ENCODE assay signal across 7 mouse cellular contexts in genomic region chr16:28928466-28928814, GRCm38 (mm10). TPM values are rescaled to one million over a fixed set of nuclear protein-coding genes. Genes with fewer than 3 reads are reported as not detected.
A peak's percentile ranks its signal among the peaks of the same experiment; 100 is the strongest.
DNase-seq lines count a peak whose midpoint lies in the region; ATAC-seq and TF ChIP-seq lines count a peak whose summit lies in the region.

No protein-coding gene starts in this region.

- no peak for ATAC-seq in megakaryocyte, adult 5-6 weeks (ENCODE audit: poor library complexity, severe bottlenecking)
- peak; percentile 60 for ATAC-seq in heart, postnatal 0 days (ENCODE audit: insufficient read depth, low read depth)
- ATAC-seq in midbrain, embryonic 11.5 days (ENCODE audit: low FRiP score), result peak; percentile 49

- intact Hi-C loops in left cerebral cortex, postnatal 10 days (cut with DNase I), result loop anchor here (5.0 to 10.0 kb wide), 2 partner anchors 86 to 636 kb away; no protein-coding TSS in a partner anchor

- peaks cover 16% of the 10 kb centered on the region for H3K4me1 ChIP-seq in megakaryocyte, embryonic 14.5 days
- H3K4me1 ChIP-seq in heart, postnatal 0 days (ENCODE audit: control insufficient read depth, insufficient read depth), result peaks cover 8% of the 10 kb centered on the region
- H3K4me1 ChIP-seq in midbrain, embryonic 11.5 days (ENCODE audit: control insufficient read depth, insufficient read depth, low read length), result peaks cover 25% of the 10 kb centered on the region

- no peak for TF ChIP-seq EP300 in heart, postnatal 0 days (IDR thresholded peaks at IDR 0.05; ENCODE audit: low read depth)

- H3K9ac ChIP-seq in heart, postnatal 0 days (replicated peaks; ENCODE audit: low read depth, low read length), result peak overlapping the region; percentile 84; the same call in 1 of the 2 replicates
- peak overlapping the region; percentile 91 for H3K9ac ChIP-seq in midbrain, embryonic 11.5 days (ENCODE audit: low read length)

- peaks cover 15% of the 10 kb centered on the region for H3K9me3 ChIP-seq in megakaryocyte, embryonic 14.5 days
- H3K9me3 ChIP-seq in heart, postnatal 0 days (replicated peaks; ENCODE audit: control insufficient read depth, low read length), result no peaks in the 10 kb centered on the region
- H3K9me3 ChIP-seq in midbrain, embryonic 11.5 days (ENCODE audit: control insufficient read depth, low read length), result no peaks in the 10 kb centered on the region

- no peaks in the 10 kb centered on the region for H3K36me3 ChIP-seq in megakaryocyte, embryonic 14.5 days (replicated peaks; ENCODE audit: low read length)
- no peaks in the 10 kb centered on the region for H3K36me3 ChIP-seq in heart, postnatal 0 days (replicated peaks; ENCODE audit: control insufficient read depth, insufficient read depth, low read length)
- H3K36me3 ChIP-seq in midbrain, embryonic 11.5 days (ENCODE audit: control insufficient read depth, insufficient read depth, low read length), result no peaks in the 10 kb centered on the region

- DNase-seq in cerebellum, postnatal 14 days, result peak; percentile 58 to 59
- DNase-seq in heart, postnatal 0 days (ENCODE audit: low spot score), result peak; percentile 61
- peak; percentile 25 to 59 for DNase-seq in left cerebral cortex, postnatal 10 days (ENCODE audit: extremely low spot score in 1 of 2, low spot score in 2 of 2)
- DNase-seq in midbrain, embryonic 11.5 days (ENCODE audit: low spot score, missing footprints), result no peak
- DNase-seq in thymus, postnatal 0 days (ENCODE audit: low spot score), result no peak

- peaks cover 61% of the 10 kb centered on the region for H3K27me3 ChIP-seq in megakaryocyte, embryonic 14.5 days (replicated peaks)
- no peaks in the 10 kb centered on the region for H3K27me3 ChIP-seq in heart, postnatal 0 days (ENCODE audit: control insufficient read depth, insufficient read depth, low read length)
- peaks cover 10% of the 10 kb centered on the region; the same call in 1 of the 2 replicates for H3K27me3 ChIP-seq in midbrain, embryonic 11.5 days (ENCODE audit: control insufficient read depth, insufficient read depth, low read length)

- WGBS in heart, postnatal 0 days, result 0% methylated on average over 10 of the region's 10 CpGs
- WGBS in midbrain, embryonic 11.5 days, result 0% methylated on average over 10 of the region's 10 CpGs

- peak overlapping the region; percentile 88 for H3K4me2 ChIP-seq in heart, postnatal 0 days (ENCODE audit: low read depth, low read length)
- peak overlapping the region; percentile 81 for H3K4me2 ChIP-seq in midbrain, embryonic 11.5 days

- H3K27ac ChIP-seq in heart, postnatal 0 days (ENCODE audit: low read depth), result 0 out of 2 replicates have a peak overlapping the region, but pooled peaks have one; percentile 88
- H3K27ac ChIP-seq in midbrain, embryonic 11.5 days (ENCODE audit: low read depth, low read length), result peak overlapping the region; percentile 79; the same call in 1 of the 2 replicates

- TF ChIP-seq CTCF in heart, postnatal 0 days (IDR thresholded peaks at IDR 0.05; ENCODE audit: low read depth), result peak; percentile 34

- peak overlapping the region; percentile 91 for H3K4me3 ChIP-seq in megakaryocyte, embryonic 14.5 days (replicated peaks)
- peak overlapping the region; percentile 86 for H3K4me3 ChIP-seq in heart, postnatal 0 days (ENCODE audit: low read depth, low read length)
- peak overlapping the region; percentile 84 for H3K4me3 ChIP-seq in midbrain, embryonic 11.5 days (ENCODE audit: low read depth, low read length)

RNA-seq across cellular contexts. Expression of gene Mb21d2, which starts 1.0 kb away (rescaled TPM):
- not detected in 2 replicates for polyA plus RNA-seq in megakaryocyte, embryonic 14.5 days (2012; ENCODE audit: insufficient read depth, low replicate concordance)
- total RNA-seq in megakaryocyte, adult 5-6 weeks (2015), result not detected in 2 replicates
- total RNA-seq in megakaryocyte, adult 5-6 weeks (2017), result not detected in 2 replicates
- 8.5 and 15.6 TPM in 2 replicates for total RNA-seq in heart, postnatal 0 days (2014; rRNA removed; ENCODE audit: low replicate concordance)
- 1.9 and 2.0 TPM in 2 replicates for polyA plus RNA-seq in heart, postnatal 0 days (2015; fragmentation: Nextera tagmentation; extraction: Ambion mirVana)
- 10 to 100 TPM; 45.4 to 46.3 TPM for total RNA-seq in left cerebral cortex, postnatal 10 days (2021)
- polyA plus RNA-seq in midbrain, embryonic 11.5 days (2014; fragmentation: Nextera tagmentation; extraction: Ambion mirVana), result 9.3 and 10.4 TPM in 2 replicates
- polyA plus RNA-seq in thymus, postnatal 0 days (2015; fragmentation: Nextera tagmentation; extraction: Ambion mirVana), result 1.2 and 1.6 TPM in 2 replicates

Comparison
In these comparisons a context has a peak if more than half of its experiments do, and no peak if none do; other contexts are left out.
1. DNase-seq: peak in cerebellum, postnatal 14 days (2 of 2), heart, postnatal 0 days (single experiment) and left cerebral cortex, postnatal 10 days (2 of 2); none in midbrain, embryonic 11.5 days (single experiment) and thymus, postnatal 0 days (single experiment).
2. Peak in every context shown above with its lines, with median percentiles within 50 percentile points of each other: H3K4me3 ChIP-seq.